Mouse (Mus musculus) G1E (cell line): ENCODE measurements around the gene Aup1. TPM values are rescaled to one million over a fixed set of nuclear protein-coding genes. Genes with fewer than 3 reads are reported as not detected.

ENCODE experiments used
- ATAC-seq: 2 replicates; pipeline ENCODE4 v1.8.0; 2016; ENCODE audit warnings: mild to moderate bottlenecking; ENCODE audit not compliant: insufficient number of reproducible peaks, poor library complexity, low FRiP score, severe bottlenecking; ENCODE audit errors: extremely low read depth
- DNase-seq: peaks from one replicate; pipeline ENCODE4 v3.0.0; 2012; ENCODE audit warnings: low spot score
- H3K27me3 ChIP-seq: 2 replicates; pipeline ENCODE4 v1.6.1; 2012; ENCODE audit warnings: mild to moderate bottlenecking, low read length, inconsistent platforms; ENCODE audit not compliant: insufficient read depth
- H3K36me3 ChIP-seq: replicated peaks from 2 replicates; pipeline ENCODE3; 2012; ENCODE audit warnings: mild to moderate bottlenecking, inconsistent platforms
- H3K4me1 ChIP-seq: 2 replicates; pipeline ENCODE4 v1.6.1; 2012; ENCODE audit warnings: low read depth, low read length, inconsistent platforms, mixed read lengths; ENCODE audit not compliant: insufficient read depth
- H3K4me3 ChIP-seq: 2 replicates; pipeline ENCODE4 v1.5.1; 2012; ENCODE audit warnings: low read depth, mild to moderate bottlenecking, inconsistent platforms, low read length, moderate library complexity, mixed read lengths
- H3K9me3 ChIP-seq: replicated peaks from 2 replicates; pipeline ENCODE4 v1.6.1; 2012; ENCODE audit warnings: inconsistent platforms
- CTCF ChIP-seq: IDR thresholded peaks from 2 replicates; pipeline ENCODE4 v1.5.1; 2012; ENCODE audit warnings: low read depth, low read length, inconsistent platforms, mixed read lengths
- GATA1 ChIP-seq: IDR thresholded peaks from 2 replicates; pipeline ENCODE4 v1.6.1; 2012; ENCODE audit warnings: borderline replicate concordance, low read length, inconsistent platforms, mixed read lengths
- GATA2 ChIP-seq: IDR thresholded peaks from 2 replicates; pipeline ENCODE4 v1.6.1; 2012; ENCODE audit warnings: low read depth, low read length, inconsistent platforms, borderline replicate concordance
- POLR2AphosphoS5 ChIP-seq: IDR thresholded peaks from 2 replicates; pipeline ENCODE4 v1.6.1; 2012; ENCODE audit warnings: low read depth, low read length, inconsistent platforms; ENCODE audit not compliant: insufficient replicate concordance
- TAL1 ChIP-seq: conservative IDR thresholded peaks from 2 replicates; pipeline ENCODE4 v1.6.1; 2012; ENCODE audit warnings: low read depth, low read length, inconsistent platforms, mixed read lengths
- polyA plus RNA-seq: library from polyadenylated mRNA; stranded (reverse); fragments of >175 nt; gene quantifications from 2 replicates; pipeline ENCODE4 v1.2.3, GENCODE M21; 2012
- total RNA-seq, 2 experiments: library from RNA; stranded (forward) in 1 of 2; stranded (reverse) in 1 of 2; fragments of 200-1000 nt in 1 of 2; fragments of >200 nt in 1 of 2; fragmentation: Nextera tagmentation in 1 of 2; gene quantifications; 2 replicates each; pipeline ENCODE4 v1.2.3; 2014 to 2017

Aup1 gene
- total and polyA plus RNA-seq, 3 experiments: 133 to 1,014 (median 454) TPM

- no peak for DNase-seq
- no peak for ATAC-seq
These were observed 41.6 kb downstream of the Aup1 start for GRCm38 (mm10) chr6:83095968-83096367.

DNA sequence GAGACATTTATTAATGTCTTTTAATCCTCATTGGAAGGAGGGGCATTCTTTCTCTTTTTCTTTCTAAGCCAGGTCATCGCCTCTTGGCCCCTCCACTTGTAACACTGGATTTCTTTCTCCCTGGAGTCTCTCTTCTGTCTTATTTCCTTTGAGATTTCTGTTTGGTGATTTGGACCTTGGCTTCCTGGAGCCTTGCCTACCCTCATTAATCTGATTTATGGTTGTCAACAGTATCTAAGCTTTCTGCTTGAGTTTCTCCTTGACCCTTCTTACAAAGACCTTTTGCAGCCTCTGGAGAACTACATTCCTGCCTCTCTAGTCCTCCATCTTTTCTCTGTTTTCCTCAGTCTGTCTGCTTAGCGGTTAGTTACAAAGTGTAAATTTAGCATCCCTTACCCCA is 44.1 kb downstream of the Aup1 start:
- TF ChIP-seq CTCF (no peak), TAL1 (no peak), GATA1 (no peak), POLR2AphosphoS5 (no peak), GATA2 (no peak)

More at GRCm38 (mm10) chr6:83095968-83096367, 41.6 kb downstream of the Aup1 start:
- no peak overlapping the region for H3K4me3 ChIP-seq
- no peak for TF ChIP-seq TAL1
- no peak for TF ChIP-seq GATA2
- no peak for TF ChIP-seq POLR2AphosphoS5
- no peak for TF ChIP-seq GATA1
- TF ChIP-seq CTCF: no peak
- H3K36me3 ChIP-seq: no peaks in the 10 kb centered on the region
- peaks cover 4% of the 10 kb centered on the region for H3K4me1 ChIP-seq
- peaks cover 18% of the 10 kb centered on the region for H3K27me3 ChIP-seq
- peaks cover 5% of the 10 kb centered on the region for H3K9me3 ChIP-seq

DNA sequence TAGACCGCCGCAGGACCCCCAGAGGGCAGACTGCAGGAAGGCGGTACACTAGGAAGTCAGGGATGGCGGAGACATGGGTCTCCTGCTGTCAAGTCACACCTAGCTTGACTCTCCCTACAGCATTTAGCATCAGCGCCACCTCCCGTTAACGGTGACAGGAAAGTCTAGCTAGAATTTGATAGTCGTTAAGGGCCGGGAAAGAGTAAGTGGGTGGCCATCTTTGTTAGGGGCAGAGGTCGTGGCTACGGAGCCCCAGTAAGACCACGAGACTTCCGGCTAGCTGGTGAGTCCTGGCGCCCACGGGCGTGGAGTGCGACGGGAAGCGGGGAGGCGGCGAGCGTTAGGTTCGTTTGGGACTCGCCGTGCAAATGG is 47.0 kb downstream of the Aup1 start, which contains the start of the genes Ccdc142 and Gm42688:
Ccdc142 (plus strand) TSS at position 286 of the 372 bp plus-strand sequence.
Gm42688 (plus strand) TSS at position 302 of the 372 bp plus-strand sequence.
- Histone ChIP-seq H3K4me1 (peaks cover 33% of the 10 kb centered on the region), H3K4me3 (peak within 1 kb of the TSS; percentile 99), H3K36me3 (peaks cover 36% of the 10 kb centered on the region), H3K9me3 (no peaks in the 10 kb centered on the region), H3K27me3 (no peaks in the 10 kb centered on the region)
- ATAC-seq: peak; percentile 90
- no peak for TF ChIP-seq CTCF
- no peak for TF ChIP-seq POLR2AphosphoS5
- TF ChIP-seq GATA2: no peak
- TF ChIP-seq TAL1: no peak
- DNase-seq: peak; percentile 74

More for the DNA sequence above, 44.1 kb downstream of the Aup1 start:
- no peak for DNase-seq
- H3K4me1 ChIP-seq: peaks cover 27% of the 10 kb centered on the region
- H3K9me3 ChIP-seq: peaks cover 5% of the 10 kb centered on the region
- peaks cover 10% of the 10 kb centered on the region; the same call in 1 of the 2 replicates for H3K27me3 ChIP-seq
- peaks cover 12% of the 10 kb centered on the region for H3K36me3 ChIP-seq
- H3K4me3 ChIP-seq: no peak overlapping the region
- no peak for ATAC-seq

DNA sequence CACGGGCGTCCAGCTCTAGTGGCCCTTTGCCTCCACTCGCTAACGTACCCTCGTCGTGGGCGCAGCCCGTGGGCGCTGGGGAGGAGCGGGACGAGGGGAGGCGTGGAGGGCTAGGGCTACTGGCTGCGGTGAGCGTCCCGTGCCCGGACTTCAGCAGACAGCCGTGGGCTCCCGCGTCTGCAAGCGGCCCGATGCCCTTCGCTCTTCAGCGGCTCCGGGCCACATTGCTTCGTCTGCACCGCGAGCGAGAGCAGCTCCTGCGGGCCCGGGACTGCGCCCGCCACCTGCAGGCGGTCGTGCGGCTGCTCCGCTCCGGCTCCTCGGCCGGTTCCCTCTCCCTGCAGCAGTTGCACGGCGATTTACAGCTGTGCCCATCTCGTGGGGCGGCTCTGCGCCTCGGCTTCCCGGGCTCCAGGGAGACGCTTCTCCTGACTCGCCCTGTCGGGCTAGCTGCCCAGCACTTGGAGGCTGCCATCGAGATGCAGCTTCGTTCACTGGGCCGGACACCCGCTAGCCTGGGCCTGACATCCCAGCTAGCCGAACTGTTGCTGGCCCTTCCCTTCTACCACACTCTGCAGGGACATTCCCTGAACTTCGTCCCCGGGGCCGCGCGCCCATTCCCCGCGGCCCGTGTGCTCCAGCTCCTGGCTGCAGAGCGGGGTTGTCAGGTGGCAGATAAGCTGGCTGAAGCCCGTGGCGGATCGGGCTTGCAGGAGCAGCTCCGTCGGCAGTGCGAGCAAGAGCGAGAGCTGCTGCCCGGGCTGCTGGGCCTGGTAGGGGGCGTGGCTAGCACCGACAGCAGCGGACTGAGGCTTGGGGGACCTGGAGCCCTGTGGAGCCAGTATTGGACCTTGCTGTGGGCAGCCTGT is 47.6 kb downstream of the Aup1 start:
- H3K27me3 ChIP-seq: no peaks in the 10 kb centered on the region
- TF ChIP-seq TAL1: no peak
- TF ChIP-seq GATA1: no peak
- TF ChIP-seq POLR2AphosphoS5: no peak
- no peak; the same call in 1 of the 2 replicates for TF ChIP-seq CTCF
- TF ChIP-seq GATA2: no peak
- no peaks in the 10 kb centered on the region for H3K9me3 ChIP-seq
- peak overlapping the region; percentile 99 for H3K4me3 ChIP-seq
- peaks cover 34% of the 10 kb centered on the region for H3K4me1 ChIP-seq
- DNase-seq (peak; percentile 71), ATAC-seq (peak; percentile 37; the same call in 1 of the 2 replicates)
- H3K36me3 ChIP-seq: peaks cover 41% of the 10 kb centered on the region

DNA sequence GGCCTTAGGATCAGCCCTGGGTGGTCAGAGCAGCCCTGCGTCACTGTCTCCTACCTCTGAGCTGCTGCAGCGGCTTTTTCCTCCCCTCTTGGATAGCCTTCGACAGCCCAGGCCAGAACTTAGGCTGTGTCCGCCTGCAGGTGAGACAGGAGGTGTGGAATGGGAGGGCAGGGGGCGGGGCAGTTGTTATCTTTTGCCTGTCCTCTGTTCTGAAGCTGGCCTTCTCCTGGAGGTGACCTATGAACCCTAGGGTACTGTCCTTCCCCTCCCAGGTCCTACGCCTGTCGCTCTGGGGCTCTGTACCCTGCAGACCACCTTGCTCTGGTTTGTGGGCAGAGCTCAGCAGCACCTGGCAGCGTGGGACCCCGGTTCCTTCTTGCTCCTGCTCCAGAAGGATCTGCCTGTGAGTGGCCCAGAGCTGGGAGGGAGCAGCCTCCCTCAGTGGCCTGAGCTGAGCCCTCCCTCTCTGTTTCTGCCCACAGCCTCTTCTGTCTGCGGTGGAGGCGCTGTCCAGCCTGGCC is 48.9 kb downstream of the Aup1 start:
- H3K4me1 ChIP-seq: peaks cover 47% of the 10 kb centered on the region
- no peaks in the 10 kb centered on the region for H3K9me3 ChIP-seq
- H3K27me3 ChIP-seq: no peaks in the 10 kb centered on the region
- ATAC-seq: no peak
- no peak for TF ChIP-seq CTCF
- TF ChIP-seq POLR2AphosphoS5: no peak
- TF ChIP-seq GATA2: no peak
- DNase-seq: no peak
- peaks cover 54% of the 10 kb centered on the region for H3K36me3 ChIP-seq
- H3K4me3 ChIP-seq: peak overlapping the region; percentile 99; the same call in 1 of the 2 replicates

GRCm38 (mm10) chr6:83104158-83104557 is 49.8 kb downstream of the Aup1 start:
- peaks cover 60% of the 10 kb centered on the region for H3K36me3 ChIP-seq
- ATAC-seq (no peak), DNase-seq (no peak)
- no peak overlapping the region for H3K4me3 ChIP-seq
- no peak for TF ChIP-seq POLR2AphosphoS5
- no peaks in the 10 kb centered on the region for H3K27me3 ChIP-seq
- H3K9me3 ChIP-seq: no peaks in the 10 kb centered on the region
- peaks cover 53% of the 10 kb centered on the region for H3K4me1 ChIP-seq

Other genes starting within 250 kb of the Aup1 start
- not detected in 2 replicates for gene Sema4f, start 114.8 kb upstream of the Aup1 start, total RNA-seq (2014; fragmentation: Nextera tagmentation)
- gene Sema4f, start 114.8 kb upstream of the Aup1 start, total RNA-seq (2017): 0.11 TPM in 1 of 2 replicates, not detected in the other
- gene Sema4f, start 114.8 kb upstream of the Aup1 start, polyA plus RNA-seq: not detected in 2 replicates
- gene M1ap, start 107.6 kb upstream of the Aup1 start, total RNA-seq (2014; fragmentation: Nextera tagmentation): 6.7 and 12.3 TPM in 2 replicates
- 3.3 and 3.5 TPM in 2 replicates for gene M1ap, start 107.6 kb upstream of the Aup1 start, total RNA-seq (2017)
- 7.4 and 8.2 TPM in 2 replicates for gene M1ap, start 107.6 kb upstream of the Aup1 start, polyA plus RNA-seq
- 5.1 and 7.8 TPM in 2 replicates for gene Dok1, start 21.1 kb upstream of the Aup1 start, total RNA-seq (2014; fragmentation: Nextera tagmentation)
- 28.4 and 30.6 TPM in 2 replicates for gene Dok1, start 21.1 kb upstream of the Aup1 start, total RNA-seq (2017)
- 78.1 and 82.5 TPM in 2 replicates for gene Dok1, start 21.1 kb upstream of the Aup1 start, polyA plus RNA-seq
- 0.75 and 0.87 TPM in 2 replicates for gene Loxl3, start 20.3 kb upstream of the Aup1 start, total RNA-seq (2014; fragmentation: Nextera tagmentation)
- gene Loxl3, start 20.3 kb upstream of the Aup1 start, total RNA-seq (2017): 0.71 and 1.1 TPM in 2 replicates
- gene Loxl3, start 20.3 kb upstream of the Aup1 start, polyA plus RNA-seq: 0.12 and 0.32 TPM in 2 replicates
- 36.0 and 39.9 TPM in 2 replicates for gene Htra2, start 752 bp downstream of the Aup1 start, total RNA-seq (2014; fragmentation: Nextera tagmentation)
- gene Htra2, start 752 bp downstream of the Aup1 start, total RNA-seq (2017): 36.7 and 47.0 TPM in 2 replicates
- 35.6 and 36.5 TPM in 2 replicates for gene Htra2, start 752 bp downstream of the Aup1 start, polyA plus RNA-seq
- gene Dqx1, start 3.3 kb downstream of the Aup1 start, total RNA-seq (2014; fragmentation: Nextera tagmentation): 23.5 and 28.7 TPM in 2 replicates
- 2.5 and 3.8 TPM in 2 replicates for gene Dqx1, start 3.3 kb downstream of the Aup1 start, total RNA-seq (2017)
- gene Dqx1, start 3.3 kb downstream of the Aup1 start, polyA plus RNA-seq: 1.4 and 2.3 TPM in 2 replicates
- not detected in 2 replicates for gene Tlx2, start 15.8 kb downstream of the Aup1 start, total RNA-seq (2014; fragmentation: Nextera tagmentation)
- gene Tlx2, start 15.8 kb downstream of the Aup1 start, total RNA-seq (2017): not detected in 2 replicates
- not detected in 2 replicates for gene Tlx2, start 15.8 kb downstream of the Aup1 start, polyA plus RNA-seq
- gene Pcgf1, start 23.3 kb downstream of the Aup1 start, total RNA-seq (2014; fragmentation: Nextera tagmentation): 41.1 and 57.1 TPM in 2 replicates
- 14.5 and 17.8 TPM in 2 replicates for gene Pcgf1, start 23.3 kb downstream of the Aup1 start, total RNA-seq (2017)
- gene Pcgf1, start 23.3 kb downstream of the Aup1 start, polyA plus RNA-seq: 8.7 and 10.8 TPM in 2 replicates
- gene Lbx2, start 31.8 kb downstream of the Aup1 start, total RNA-seq (2014; fragmentation: Nextera tagmentation): not detected in 2 replicates
- not detected in 2 replicates for gene Lbx2, start 31.8 kb downstream of the Aup1 start, total RNA-seq (2017)
- 0.15 and 0.19 TPM in 2 replicates for gene Lbx2, start 31.8 kb downstream of the Aup1 start, polyA plus RNA-seq
- 1.0 and 3.4 TPM in 2 replicates for gene Ccdc142, start 47.1 kb downstream of the Aup1 start, total RNA-seq (2014; fragmentation: Nextera tagmentation)
- 4.2 and 4.4 TPM in 2 replicates for gene Ccdc142, start 47.1 kb downstream of the Aup1 start, total RNA-seq (2017)
- 5.5 and 6.3 TPM in 2 replicates for gene Ccdc142, start 47.1 kb downstream of the Aup1 start, polyA plus RNA-seq
- gene Gm42688, start 47.1 kb downstream of the Aup1 start, total RNA-seq (2014; fragmentation: Nextera tagmentation): 2.6 and 2.9 TPM in 2 replicates
- gene Gm42688, start 47.1 kb downstream of the Aup1 start, total RNA-seq (2017): 3.9 and 4.3 TPM in 2 replicates
- gene Gm42688, start 47.1 kb downstream of the Aup1 start, polyA plus RNA-seq: 2.5 and 3.4 TPM in 2 replicates
- gene Mrpl53, start 54.5 kb downstream of the Aup1 start, total RNA-seq (2014; fragmentation: Nextera tagmentation): 17.5 and 22.1 TPM in 2 replicates
- gene Mrpl53, start 54.5 kb downstream of the Aup1 start, total RNA-seq (2017): 28.5 and 32.5 TPM in 2 replicates
- 43.2 and 51.2 TPM in 2 replicates for gene Mrpl53, start 54.5 kb downstream of the Aup1 start, polyA plus RNA-seq
- 26.5 and 28.3 TPM in 2 replicates for gene Mogs, start 61.0 kb downstream of the Aup1 start, total RNA-seq (2014; fragmentation: Nextera tagmentation)
- 44.6 and 47.7 TPM in 2 replicates for gene Mogs, start 61.0 kb downstream of the Aup1 start, total RNA-seq (2017)
- gene Mogs, start 61.0 kb downstream of the Aup1 start, polyA plus RNA-seq: 104 and 116 TPM in 2 replicates
- 30.8 and 49.1 TPM in 2 replicates for gene Wbp1, start 67.0 kb downstream of the Aup1 start, total RNA-seq (2014; fragmentation: Nextera tagmentation)
- gene Wbp1, start 67.0 kb downstream of the Aup1 start, total RNA-seq (2017): 94.7 and 104 TPM in 2 replicates
- 32.3 and 47.9 TPM in 2 replicates for gene Wbp1, start 67.0 kb downstream of the Aup1 start, polyA plus RNA-seq
- 19.7 and 20.5 TPM in 2 replicates for gene Ino80b, start 70.9 kb downstream of the Aup1 start, total RNA-seq (2014; fragmentation: Nextera tagmentation)
- gene Ino80b, start 70.9 kb downstream of the Aup1 start, total RNA-seq (2017): 21.1 and 27.1 TPM in 2 replicates
- gene Ino80b, start 70.9 kb downstream of the Aup1 start, polyA plus RNA-seq: 121 and 171 TPM in 2 replicates
- gene Rtkn, start 80.9 kb downstream of the Aup1 start, total RNA-seq (2014; fragmentation: Nextera tagmentation): 6.8 and 7.6 TPM in 2 replicates
- 4.0 and 4.9 TPM in 2 replicates for gene Rtkn, start 80.9 kb downstream of the Aup1 start, total RNA-seq (2017)
- 34.2 and 48.4 TPM in 2 replicates for gene Rtkn, start 80.9 kb downstream of the Aup1 start, polyA plus RNA-seq
- gene Wdr54, start 101.9 kb downstream of the Aup1 start, total RNA-seq (2014; fragmentation: Nextera tagmentation): not detected in 2 replicates
- 0.27 TPM in 1 of 2 replicates, not detected in the other for gene Wdr54, start 101.9 kb downstream of the Aup1 start, total RNA-seq (2017)
- gene Wdr54, start 101.9 kb downstream of the Aup1 start, polyA plus RNA-seq: not detected in 2 replicates
- gene 1700003E16Rik, start 101.9 kb downstream of the Aup1 start, total RNA-seq (2014; fragmentation: Nextera tagmentation): not detected in 2 replicates
- gene 1700003E16Rik, start 101.9 kb downstream of the Aup1 start, total RNA-seq (2017): 0.12 and 0.16 TPM in 2 replicates
- gene 1700003E16Rik, start 101.9 kb downstream of the Aup1 start, polyA plus RNA-seq: not detected in 2 replicates
- gene Dctn1, start 111.4 kb downstream of the Aup1 start, total RNA-seq (2014; fragmentation: Nextera tagmentation): 83.0 and 86.3 TPM in 2 replicates
- gene Dctn1, start 111.4 kb downstream of the Aup1 start, total RNA-seq (2017): 31.0 and 51.6 TPM in 2 replicates
- 243 and 444 TPM in 2 replicates for gene Dctn1, start 111.4 kb downstream of the Aup1 start, polyA plus RNA-seq
- not detected in 2 replicates for gene Slc4a5, start 165.3 kb downstream of the Aup1 start, total RNA-seq (2014; fragmentation: Nextera tagmentation)
- 0.05 TPM in 1 of 2 replicates, not detected in the other for gene Slc4a5, start 165.3 kb downstream of the Aup1 start, total RNA-seq (2017)
- gene Slc4a5, start 165.3 kb downstream of the Aup1 start, polyA plus RNA-seq: not detected in 2 replicates